Mouse (Mus musculus) left cerebral cortex, adult 11 months (tissue): Measurements from ENCODE around the gene Zfpm1.

Source experiments
- DNase-seq: peaks from one replicate; pipeline ENCODE4 v3.0.0; 2022; ENCODE audit warnings: low spot score

The Zfpm1 gene

GRCm38 (mm10) chr8:122296173-122297001 is 14.4 kb downstream of the Zfpm1 start:
- no peak for DNase-seq

GRCm38 (mm10) chr8:122299581-122300254 is 17.8 kb downstream of the Zfpm1 start:
- DNase-seq = no peak

GRCm38 (mm10) chr8:122301081-122301480 is 19.1 kb downstream of the Zfpm1 start:
- DNase-seq = no peak

- no peak for DNase-seq
These were observed 19.9 kb downstream of the Zfpm1 start for GRCm38 (mm10) chr8:122301866-122302265.

GRCm38 (mm10) chr8:122303451-122303850 is 21.5 kb downstream of the Zfpm1 start:
- DNase-seq = no peak

GRCm38 (mm10) chr8:122304058-122304457 is 22.1 kb downstream of the Zfpm1 start:
- DNase-seq = no peak

GRCm38 (mm10) chr8:122306660-122307399 is 24.9 kb downstream of the Zfpm1 start:
- DNase-seq = no peak

GRCm38 (mm10) chr8:122307836-122308235 is 25.9 kb downstream of the Zfpm1 start:
- DNase-seq = no peak

- DNase-seq = no peak
These were observed 27.3 kb downstream of the Zfpm1 start for GRCm38 (mm10) chr8:122309272-122309671.

- DNase-seq = no peak
These were observed 29.2 kb downstream of the Zfpm1 start for GRCm38 (mm10) chr8:122311115-122311514.

- no peak for DNase-seq
These were observed 30.6 kb downstream of the Zfpm1 start for GRCm38 (mm10) chr8:122312553-122312952.

GRCm38 (mm10) chr8:122313310-122313709 is 31.4 kb downstream of the Zfpm1 start:
- no peak for DNase-seq

GRCm38 (mm10) chr8:122314899-122315496 is 33.1 kb downstream of the Zfpm1 start:
- no peak for DNase-seq

GRCm38 (mm10) chr8:122316402-122316801 is 34.5 kb downstream of the Zfpm1 start:
- no peak for DNase-seq

- no peak for DNase-seq
These were observed 36.1 kb downstream of the Zfpm1 start for GRCm38 (mm10) chr8:122317918-122318475.

- DNase-seq = no peak
These were observed 37.2 kb downstream of the Zfpm1 start for GRCm38 (mm10) chr8:122319045-122319707.

GRCm38 (mm10) chr8:122319708-122320075 is 37.8 kb downstream of the Zfpm1 start:
- DNase-seq = no peak

- no peak for DNase-seq
These were observed 38.6 kb downstream of the Zfpm1 start for GRCm38 (mm10) chr8:122320541-122320940.

GRCm38 (mm10) chr8:122321455-122321921 is 39.5 kb downstream of the Zfpm1 start:
- no peak for DNase-seq

GRCm38 (mm10) chr8:122322126-122322525 is 40.2 kb downstream of the Zfpm1 start:
- DNase-seq = no peak

- no peak for DNase-seq
These were observed 40.9 kb downstream of the Zfpm1 start for GRCm38 (mm10) chr8:122322792-122323191.
